Mouse (Mus musculus): Measurements from ENCODE around the gene Hist1h2bb.
"Not testable (repeated sequence)": the region's sequence is repeated elsewhere in the genome, so short reads cannot be mapped to it uniquely, and the experiment has no call there.

Hist1h2bb gene

GRCm38 (mm10) chr13:23746201-23747080 is at the start of gene Hist1h2bb:
Gene Hist1h2bb (plus strand): TSS chr13:23746734.
- peak; percentile 78 to 87 for DNase-seq (ENCODE audit: low spot score in 2 of 2)

- DNase-seq (ENCODE audit: low spot score in 2 of 2): peak; percentile 34 to 46
Measured at GRCm38 (mm10) chr13:23697491-23698299, 48.8 kb upstream of the Hist1h2bb start.

DNA sequence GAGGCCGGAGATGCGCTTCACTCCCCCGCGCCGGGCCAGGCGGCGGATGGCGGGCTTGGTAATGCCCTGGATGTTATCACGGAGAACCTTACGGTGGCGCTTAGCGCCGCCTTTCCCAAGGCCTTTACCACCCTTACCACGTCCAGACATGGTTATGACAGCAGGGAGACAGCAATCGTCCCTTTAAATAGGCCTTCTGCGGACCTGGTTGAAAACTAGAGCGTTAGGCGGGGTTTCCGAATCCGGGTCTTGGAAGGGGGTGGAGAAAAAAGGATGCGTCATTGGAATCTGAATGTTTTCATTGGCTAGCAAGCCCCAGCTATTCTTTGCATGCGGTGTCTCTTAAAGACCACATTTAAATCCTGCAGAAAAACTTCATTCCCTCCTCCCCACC is 48.2 kb upstream of the Hist1h2bb start, which contains the start of gene Hist1h4c:
Gene Hist1h4c, minus strand, starts transcription at position 155 of the 394 bp plus-strand sequence.
- DNase-seq (ENCODE audit: low spot score in 2 of 2): peak; percentile 100

DNA sequence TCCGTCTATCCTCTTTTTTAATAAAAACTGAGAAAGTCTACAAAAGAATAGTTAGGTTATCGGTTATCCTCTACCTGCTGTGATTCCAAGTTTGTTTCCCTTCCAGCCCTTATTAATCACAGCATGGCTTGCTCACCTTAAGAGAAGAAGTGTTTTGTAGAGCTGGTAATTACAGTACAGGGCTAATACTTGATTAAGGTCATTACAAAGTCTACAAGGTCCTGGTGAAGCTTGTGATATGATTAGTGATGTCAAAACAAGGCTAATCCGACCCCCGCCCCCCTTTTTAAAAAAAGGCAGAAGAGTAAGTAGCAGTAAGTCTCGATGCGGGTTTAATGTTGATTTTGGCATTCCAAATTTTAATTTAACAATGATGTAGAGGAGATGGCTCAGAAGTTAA is 47.5 kb upstream of the Hist1h2bb start:
- no peak for DNase-seq (ENCODE audit: low spot score in 2 of 2)

DNA sequence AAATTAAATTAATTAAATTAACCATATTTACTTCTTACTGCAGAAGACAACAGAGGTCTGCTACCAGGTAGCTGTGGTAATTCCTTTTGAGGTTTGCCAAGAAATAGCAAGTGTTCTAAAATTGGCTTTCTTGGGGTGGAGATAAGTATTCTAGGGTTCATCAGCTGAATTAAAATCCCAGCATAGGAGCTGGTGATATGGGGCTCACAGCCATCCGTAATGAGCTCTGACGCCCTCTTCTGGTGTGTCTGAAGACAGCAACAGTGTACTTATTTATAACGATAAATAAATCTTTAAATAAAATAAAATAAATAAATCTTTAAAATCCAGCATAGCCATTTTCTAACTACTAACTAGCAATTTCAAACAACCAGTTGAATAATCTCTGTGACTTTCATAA is 46.8 kb upstream of the Hist1h2bb start:
- no peak for DNase-seq (ENCODE audit: low spot score in 2 of 2)

GRCm38 (mm10) chr13:23700786-23701520 is 45.6 kb upstream of the Hist1h2bb start:
- DNase-seq (ENCODE audit: low spot score in 2 of 2): peak; percentile 54 to 82

DNA sequence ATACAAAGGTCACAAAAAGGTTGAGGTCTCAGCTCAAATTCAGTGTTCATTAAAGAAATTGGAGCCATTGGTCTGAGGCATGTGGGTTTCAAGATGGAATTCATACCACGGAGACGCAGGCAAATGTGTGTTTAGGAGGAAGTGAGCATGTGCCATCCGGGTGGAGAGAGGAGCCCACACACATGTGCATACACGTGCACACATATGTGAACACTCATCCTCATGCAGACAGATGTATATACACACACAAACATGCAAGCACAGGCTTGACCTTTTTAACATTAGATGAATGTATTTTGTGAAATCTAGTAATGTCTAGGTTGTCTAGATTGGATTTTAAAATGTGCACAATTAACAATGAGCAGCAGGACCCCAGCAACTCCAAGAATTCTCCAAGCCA is 44.3 kb upstream of the Hist1h2bb start:
- DNase-seq (ENCODE audit: low spot score in 2 of 2): no peak

DNA sequence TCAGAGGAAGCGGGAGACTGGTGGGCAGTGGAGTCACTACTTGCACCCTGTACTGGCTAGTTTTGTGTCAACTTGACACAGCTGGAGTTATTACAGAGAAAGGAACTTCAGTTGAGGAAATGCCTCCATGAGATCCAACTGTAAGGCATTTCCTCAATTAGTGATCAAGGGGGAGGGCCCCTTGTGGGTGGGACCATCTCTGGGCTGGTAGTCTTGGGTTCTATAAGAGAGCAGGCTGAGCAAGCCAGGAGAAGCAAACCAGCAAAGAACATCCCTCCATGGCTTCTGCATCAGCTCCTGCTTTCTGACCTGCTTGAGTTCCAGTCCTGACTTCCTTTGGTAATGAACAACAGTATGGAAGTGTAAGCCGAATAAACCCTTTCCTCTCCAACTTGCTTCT is 43.7 kb upstream of the Hist1h2bb start:
- DNase-seq (ENCODE audit: low spot score in 2 of 2): not testable (repeated sequence)

- DNase-seq (ENCODE audit: low spot score in 2 of 2): no peak
Measured at GRCm38 (mm10) chr13:23705751-23706356, 40.7 kb upstream of the Hist1h2bb start.

GRCm38 (mm10) chr13:23706771-23707170 is 39.8 kb upstream of the Hist1h2bb start:
- DNase-seq (ENCODE audit: low spot score in 2 of 2): no peak

GRCm38 (mm10) chr13:23708041-23708440 is 38.5 kb upstream of the Hist1h2bb start:
- no peak for DNase-seq (ENCODE audit: low spot score in 2 of 2)

GRCm38 (mm10) chr13:23708654-23709053 is 37.9 kb upstream of the Hist1h2bb start:
- DNase-seq (ENCODE audit: low spot score in 2 of 2): no peak

- DNase-seq (ENCODE audit: low spot score in 2 of 2): no peak
Measured at GRCm38 (mm10) chr13:23709714-23710373, 36.7 kb upstream of the Hist1h2bb start.

DNA sequence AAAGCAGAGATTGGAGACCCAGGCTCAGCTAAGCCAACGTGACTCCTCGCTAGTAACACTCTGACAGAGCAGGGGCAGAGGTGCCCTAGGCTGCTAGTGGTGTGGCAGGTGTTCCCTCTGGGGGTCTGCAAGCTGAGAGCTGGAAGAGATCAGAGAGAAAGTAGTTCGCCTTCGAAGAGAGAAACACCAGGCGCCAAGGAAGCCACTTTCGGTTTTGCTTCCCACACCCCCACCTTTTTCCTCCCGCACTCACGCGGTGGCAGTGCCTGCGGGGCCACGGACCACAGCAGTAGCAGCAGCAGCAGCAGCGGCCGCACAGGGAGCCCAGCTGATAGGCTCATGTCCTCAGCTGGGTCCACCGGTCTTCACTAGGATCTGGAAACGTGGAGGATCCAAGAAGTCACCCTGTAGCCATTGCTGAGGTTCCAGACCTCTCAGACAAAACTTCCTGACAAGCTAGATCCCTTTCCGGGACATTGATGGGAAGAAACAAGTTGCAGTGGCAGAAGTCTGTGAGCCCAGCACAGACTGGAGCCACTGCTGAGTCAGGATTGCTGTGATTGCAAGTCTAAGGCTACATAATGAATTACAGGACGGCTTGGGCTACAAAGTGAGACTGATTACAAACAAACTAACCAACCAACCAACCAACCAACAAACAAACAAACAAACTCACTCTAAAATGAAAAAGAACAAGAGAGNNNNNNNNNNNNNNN is 36.0 kb upstream of the Hist1h2bb start, which contains the start of gene Hfe:
Gene Hfe, minus strand, starts transcription at position 481 of the 716 bp plus-strand sequence.
- DNase-seq (ENCODE audit: low spot score in 2 of 2): peak in 1 of 2 experiments; percentile 40

DNA sequence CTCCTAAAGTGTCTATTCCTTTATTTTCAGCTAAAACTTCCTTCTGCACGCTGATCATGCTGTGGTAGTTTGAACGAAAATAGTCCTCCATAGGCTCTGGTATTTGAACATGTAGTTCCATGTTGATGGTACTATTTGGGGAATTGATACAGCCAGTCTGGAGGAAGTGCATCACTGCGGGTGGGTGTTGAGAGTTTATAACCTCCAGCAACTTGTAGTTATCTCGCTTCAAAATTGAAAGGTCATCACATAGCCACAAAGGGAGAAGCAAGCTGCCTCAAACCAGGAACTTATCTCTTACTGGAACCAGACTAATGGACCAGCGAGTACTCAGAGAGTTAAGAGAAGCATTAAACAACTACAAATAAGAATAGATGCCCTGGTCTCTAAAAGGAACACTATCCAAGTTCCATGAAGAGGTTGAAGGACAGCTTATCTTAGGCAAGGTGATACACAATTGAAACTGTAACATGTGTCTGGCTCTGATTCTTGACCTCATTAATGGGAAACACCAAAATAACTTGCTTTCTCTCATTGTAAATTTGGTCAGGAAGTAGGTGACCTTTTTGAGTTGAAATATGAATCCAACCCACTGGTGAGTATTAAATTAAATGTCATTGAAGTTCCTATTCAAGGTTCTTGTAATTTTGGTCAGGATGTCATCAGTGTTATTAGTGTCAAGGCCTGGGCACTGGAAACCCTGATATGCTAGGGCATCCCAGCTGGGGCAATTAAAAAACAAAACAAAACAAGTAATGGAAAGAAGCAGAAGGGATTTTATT is 30.1 kb upstream of the Hist1h2bb start:
- DNase-seq (ENCODE audit: low spot score in 2 of 2): no peak

- DNase-seq (ENCODE audit: low spot score in 2 of 2): no peak
Measured at GRCm38 (mm10) chr13:23717176-23717575, 29.4 kb upstream of the Hist1h2bb start.

DNA sequence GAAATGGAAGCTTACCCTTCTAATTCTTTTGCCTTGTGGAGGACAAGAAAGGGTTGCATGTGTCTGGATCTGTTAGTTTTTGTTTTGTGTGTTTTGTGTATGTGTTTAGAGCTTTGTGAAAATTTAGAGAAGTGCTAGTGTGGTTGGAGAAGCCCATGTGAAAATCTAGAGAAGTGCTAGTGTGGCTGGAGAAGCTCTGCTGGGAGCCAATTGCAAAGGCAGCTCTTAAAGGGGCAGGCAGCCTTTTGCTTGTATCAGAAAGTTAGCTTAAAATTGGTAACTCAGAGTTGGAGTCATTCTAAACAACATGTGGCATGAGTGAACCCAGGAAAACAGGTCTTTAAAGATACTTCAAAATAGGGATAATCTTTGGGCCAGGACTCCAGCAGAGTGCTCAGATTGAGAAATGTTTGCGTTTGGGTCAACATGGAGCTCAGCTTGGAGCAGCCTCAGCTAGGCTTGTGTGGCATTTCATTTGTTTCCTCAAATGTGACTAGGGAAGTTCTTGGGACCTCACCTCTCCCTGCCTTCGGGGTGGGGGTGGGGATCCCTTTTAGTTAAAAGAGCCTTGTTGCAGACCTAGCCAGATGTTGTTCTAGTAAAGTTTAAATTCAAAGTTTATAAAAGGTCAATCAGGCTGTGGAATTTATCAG is 28.8 kb upstream of the Hist1h2bb start:
- DNase-seq (ENCODE audit: low spot score in 2 of 2): not testable (repeated sequence)

DNA sequence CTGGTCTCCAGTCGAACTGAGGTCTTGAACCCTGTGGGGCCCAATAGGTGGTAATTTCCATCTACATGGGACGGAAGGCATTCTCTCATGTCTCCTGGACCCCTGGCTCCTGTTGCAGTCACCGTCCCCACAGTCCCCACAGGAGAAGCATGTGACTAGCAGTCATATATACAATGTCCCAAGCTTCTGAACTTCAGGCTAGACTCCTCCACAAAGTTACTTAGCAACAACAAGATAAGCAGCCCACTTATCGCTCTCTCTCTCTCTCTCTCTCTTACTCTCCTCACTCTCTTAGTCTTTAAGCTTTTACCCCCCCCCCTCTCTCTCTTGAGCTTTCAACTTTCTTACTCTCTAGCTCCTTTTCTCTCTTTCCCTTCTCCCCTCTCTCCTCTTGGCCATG is 22.3 kb upstream of the Hist1h2bb start:
- no peak for DNase-seq (ENCODE audit: low spot score in 2 of 2)

DNA sequence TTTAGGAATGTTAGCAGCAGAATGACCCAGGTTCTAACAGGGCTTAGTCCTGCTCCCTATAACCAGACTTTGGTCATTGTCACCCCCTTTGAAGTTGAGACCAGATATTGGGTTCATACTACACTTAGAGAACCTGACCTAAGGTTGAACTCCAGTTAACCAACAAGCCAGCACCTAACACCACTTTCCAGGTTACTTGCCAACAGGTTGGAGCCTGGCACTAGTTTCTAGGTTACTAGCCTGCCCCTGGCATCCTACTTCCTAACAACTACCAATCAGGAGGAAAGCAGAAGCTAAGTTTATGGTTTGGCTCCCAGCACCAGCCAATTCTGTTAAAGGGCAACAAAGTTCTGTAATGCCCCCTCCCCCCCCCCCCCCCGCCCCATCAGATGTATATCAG is 21.3 kb upstream of the Hist1h2bb start:
- no peak for DNase-seq (ENCODE audit: low spot score in 2 of 2)
